Mouse (Mus musculus) neutrophil, adult 5-6 weeks (primary cell): Measurements from ENCODE around the gene Pglyrp1. TPM values are rescaled to one million over a fixed set of nuclear protein-coding genes. Genes with fewer than 3 reads are reported as not detected.
A peak's percentile ranks its signal among the peaks of the same experiment; 100 is the strongest.

Experiments used
- ATAC-seq: fragments of 151-379, 151-347 bp; 2 replicates; pipeline ENCODE4 v1.8.0; 2017; ENCODE audit warnings: mild to moderate bottlenecking, moderate TSS enrichment; ENCODE audit not compliant: insufficient number of reproducible peaks, poor library complexity, low FRiP score, severe bottlenecking; ENCODE audit errors: extremely low read depth
- total RNA-seq: library from RNA; stranded (forward); fragments of 200-1000 nt; gene quantifications from 2 replicates; pipeline ENCODE4 v1.2.3, GENCODE M21; 2017

The Pglyrp1 gene
- total RNA-seq, 1 experiment from 2014 or later, result 154 TPM

DNA sequence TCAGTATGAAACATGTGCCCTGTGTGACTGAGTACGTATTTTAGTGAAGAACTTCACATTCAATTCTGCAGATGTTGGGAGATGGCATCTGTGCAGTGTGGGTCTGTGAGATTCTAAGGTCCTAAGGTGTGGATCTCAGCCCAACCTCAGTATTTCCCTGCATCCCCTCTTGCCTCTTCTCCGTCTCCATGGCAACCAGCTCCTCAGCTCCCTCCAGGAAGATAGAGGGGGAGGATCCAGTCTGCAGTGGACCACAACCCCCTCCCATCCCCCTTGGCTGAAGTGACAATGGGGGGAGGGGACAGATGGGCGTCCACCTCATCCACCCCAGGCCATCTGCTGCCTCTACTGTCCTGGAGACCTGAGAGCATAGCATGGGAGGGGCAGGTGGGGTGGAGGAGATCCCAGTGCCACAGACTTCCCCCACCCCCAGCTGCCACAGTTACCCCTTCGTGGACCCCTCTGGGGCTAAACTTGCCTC, 52.6 kb downstream of the Pglyrp1 start:
- ATAC-seq, result no peak

DNA sequence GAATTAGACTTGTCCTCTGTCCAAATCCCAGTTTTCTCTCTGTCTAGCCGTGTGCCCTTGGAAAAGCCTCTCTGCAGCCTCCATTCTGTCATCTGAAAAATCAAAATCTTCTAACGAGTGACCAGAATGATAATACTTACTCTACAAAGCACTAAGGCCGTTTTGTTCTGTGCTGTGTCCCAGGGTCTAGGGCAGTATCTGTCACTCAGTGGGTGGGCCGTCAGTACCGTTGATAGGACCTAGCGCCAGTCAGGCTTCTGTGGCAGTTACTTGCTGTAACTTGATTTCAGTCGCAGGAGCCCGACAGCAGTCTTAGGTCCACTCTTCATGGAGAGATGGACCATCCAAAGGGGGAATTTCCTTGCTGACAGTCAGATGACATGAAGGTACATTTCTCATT, 53.2 kb downstream of the Pglyrp1 start:
- no peak for ATAC-seq

DNA sequence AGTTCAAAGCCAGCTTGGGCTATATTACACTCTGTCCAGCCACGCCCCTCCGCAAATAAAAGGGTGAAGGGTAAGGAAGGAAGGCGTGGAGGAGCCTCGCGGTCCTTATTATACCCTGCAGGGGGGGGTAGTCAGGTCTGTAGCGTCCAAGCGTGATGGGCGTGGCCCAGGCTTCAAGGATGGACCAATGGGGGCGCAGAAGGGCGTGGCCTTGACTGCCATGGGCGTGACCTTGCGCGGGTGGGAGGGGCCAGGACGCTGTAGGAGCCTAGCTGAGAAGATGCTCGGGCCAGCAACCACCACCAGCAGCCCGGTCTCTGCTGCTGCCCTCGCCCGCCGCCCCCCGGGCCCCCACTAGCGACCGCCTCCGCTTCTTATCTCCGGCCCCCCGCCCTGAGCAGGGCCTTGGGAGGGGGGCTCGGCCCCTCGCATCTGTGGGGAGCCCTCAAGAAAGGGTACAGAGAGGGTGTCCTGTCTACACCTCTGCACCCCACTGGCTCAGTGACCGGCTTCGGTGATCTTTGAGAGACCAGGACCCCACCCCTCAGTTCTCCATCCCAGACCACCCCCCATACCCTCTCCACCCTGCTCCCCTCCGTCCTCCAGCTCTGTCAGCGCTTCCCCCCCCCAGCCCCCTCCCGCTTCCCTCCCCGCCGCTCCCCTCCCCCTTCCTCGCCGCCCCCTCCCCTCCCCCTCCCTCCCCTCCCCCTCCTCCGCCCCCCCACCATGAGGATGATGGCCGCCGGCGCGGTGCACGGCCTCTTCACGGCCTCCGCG, 54.2 kb downstream of the Pglyrp1 start, which contains the start of gene Nova2:
Nova2 (plus strand) TSS at position 727 of the 777 bp plus-strand sequence.
- peak; percentile 27; the same call in 1 of the 2 replicates for ATAC-seq

DNA sequence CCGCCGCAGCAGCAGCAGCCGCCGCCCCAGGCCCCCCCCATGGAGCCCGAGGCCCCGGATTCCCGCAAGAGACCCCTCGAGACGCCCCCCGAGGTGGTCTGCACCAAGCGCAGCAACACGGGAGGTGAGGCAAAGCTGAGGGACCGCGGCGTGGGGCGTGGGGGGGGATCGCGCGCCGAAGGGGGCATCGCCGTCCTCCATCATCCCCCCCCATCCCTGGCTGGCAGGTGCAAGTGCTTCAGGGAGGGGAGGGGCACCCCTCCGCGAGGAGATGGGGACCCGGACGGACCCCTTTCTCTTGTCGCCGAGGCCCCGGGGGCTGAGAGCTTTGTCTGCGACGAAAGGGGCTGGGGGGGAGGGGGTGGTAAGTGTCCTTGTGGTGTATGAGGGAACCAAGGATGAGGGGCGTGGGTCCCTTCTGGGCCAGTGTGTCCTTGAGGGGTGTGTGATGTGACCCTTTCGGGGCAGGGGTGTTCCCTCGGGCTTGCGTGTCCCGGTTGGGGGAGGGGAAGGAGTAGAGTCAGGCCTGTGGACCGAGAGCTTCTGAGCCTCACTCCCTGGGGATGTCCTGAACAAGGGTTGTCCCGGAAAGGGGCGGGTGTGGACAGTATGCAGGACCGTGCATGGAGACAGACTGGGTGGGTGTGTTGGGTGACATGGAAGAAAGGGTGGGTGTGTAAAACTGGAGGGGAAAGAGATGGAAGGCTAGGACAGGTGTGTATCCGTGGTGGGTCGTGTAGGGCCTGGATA, 55.1 kb downstream of the Pglyrp1 start:
- ATAC-seq, result no peak

DNA sequence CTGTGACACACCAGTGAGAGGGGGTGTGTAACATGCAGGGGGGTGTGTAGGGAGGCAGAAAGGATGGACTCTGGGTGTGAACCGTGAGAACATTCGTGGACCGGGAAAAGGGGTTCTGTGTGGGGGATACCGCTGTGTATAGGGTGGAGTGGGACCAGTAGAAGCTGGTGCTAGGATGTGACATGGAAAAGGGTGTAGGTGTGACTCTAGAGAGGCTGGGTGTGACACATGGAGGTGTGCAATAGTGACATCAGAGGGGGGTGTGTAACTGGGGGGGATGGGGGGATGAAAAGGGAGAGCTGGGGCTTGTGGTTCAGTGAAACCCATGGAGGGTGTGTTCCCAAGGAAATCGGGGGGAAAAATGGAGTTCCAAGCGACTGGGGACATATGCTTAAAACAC, 55.8 kb downstream of the Pglyrp1 start:
- ATAC-seq, result no peak

DNA sequence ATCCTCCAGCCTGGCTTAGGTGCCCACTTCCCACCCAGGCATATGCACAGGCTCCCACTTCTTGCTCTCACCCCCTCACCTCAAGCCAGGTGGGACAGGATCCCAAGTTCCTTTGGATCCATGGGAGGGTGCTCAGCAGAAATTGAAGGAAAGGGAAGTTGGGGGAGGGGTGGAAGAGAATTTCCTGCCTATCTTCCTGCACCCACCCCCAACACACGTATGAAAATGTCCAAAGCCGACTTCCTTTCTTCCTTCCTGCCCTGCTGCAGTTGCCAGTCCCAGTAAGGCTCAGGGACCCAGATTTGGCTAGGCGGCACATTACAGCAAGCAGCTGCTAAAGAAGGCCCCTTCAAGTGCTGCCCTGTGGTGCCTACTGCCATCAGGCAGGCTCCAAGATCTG, 56.6 kb downstream of the Pglyrp1 start:
- no peak for ATAC-seq

Other genes starting within 250 kb of the Pglyrp1 start
- gene Psg21, start 214.6 kb upstream of the Pglyrp1 start, total RNA-seq, result not detected in 2 replicates
- gene Psg20, start 185.1 kb upstream of the Pglyrp1 start, total RNA-seq, result not detected in 2 replicates
- not detected in 2 replicates for gene Psg22, start 153.2 kb upstream of the Pglyrp1 start, total RNA-seq
- not detected in 2 replicates for gene Psg19, start 72.8 kb upstream of the Pglyrp1 start, total RNA-seq
- gene Psg17, start 49.7 kb upstream of the Pglyrp1 start, total RNA-seq, result not detected in 2 replicates
- gene Mill2, start 31.4 kb upstream of the Pglyrp1 start, total RNA-seq, result 0.49 TPM in 1 of 2 replicates, not detected in the other
- gene Ccdc61, start 39.1 kb downstream of the Pglyrp1 start, total RNA-seq, result 16.2 and 17.5 TPM in 2 replicates
- gene Nova2, start 54.6 kb downstream of the Pglyrp1 start, total RNA-seq, result not detected in 2 replicates
- gene Nanos2, start 116.1 kb downstream of the Pglyrp1 start, total RNA-seq, result not detected in 2 replicates
- gene Mypop, start 119.9 kb downstream of the Pglyrp1 start, total RNA-seq, result 0.74 and 2.0 TPM in 2 replicates
- gene Irf2bp1, start 132.7 kb downstream of the Pglyrp1 start, total RNA-seq, result 13.2 and 16.9 TPM in 2 replicates
- gene Foxa3, start 152.2 kb downstream of the Pglyrp1 start, total RNA-seq, result not detected in 2 replicates
- gene Sympk, start 153.0 kb downstream of the Pglyrp1 start, total RNA-seq, result 64.8 and 67.0 TPM in 2 replicates
- gene Rsph6a, start 183.4 kb downstream of the Pglyrp1 start, total RNA-seq, result 0.35 and 0.37 TPM in 2 replicates
- 3.1 and 3.4 TPM in 2 replicates for gene Dmwd, start 204.9 kb downstream of the Pglyrp1 start, total RNA-seq
- 1.4 and 2.1 TPM in 2 replicates for gene Dmpk, start 212.5 kb downstream of the Pglyrp1 start, total RNA-seq
- gene Six5, start 223.3 kb downstream of the Pglyrp1 start, total RNA-seq, result 0.12 TPM in 1 of 2 replicates, not detected in the other
- not detected in 2 replicates for gene Gm4969, start 247.0 kb downstream of the Pglyrp1 start, total RNA-seq
- gene Fbxo46, start 248.5 kb downstream of the Pglyrp1 start, total RNA-seq, result 11.3 and 13.3 TPM in 2 replicates